Mouse (Mus musculus): Measurements from ENCODE around the gene Dhx32.
A peak's percentile ranks its signal among the peaks of the same experiment; 100 is the strongest.
"Not testable (repeated sequence)": the region's sequence is repeated elsewhere in the genome, so short reads cannot be mapped to it uniquely, and the experiment has no call there.

Dhx32 gene

DNA sequence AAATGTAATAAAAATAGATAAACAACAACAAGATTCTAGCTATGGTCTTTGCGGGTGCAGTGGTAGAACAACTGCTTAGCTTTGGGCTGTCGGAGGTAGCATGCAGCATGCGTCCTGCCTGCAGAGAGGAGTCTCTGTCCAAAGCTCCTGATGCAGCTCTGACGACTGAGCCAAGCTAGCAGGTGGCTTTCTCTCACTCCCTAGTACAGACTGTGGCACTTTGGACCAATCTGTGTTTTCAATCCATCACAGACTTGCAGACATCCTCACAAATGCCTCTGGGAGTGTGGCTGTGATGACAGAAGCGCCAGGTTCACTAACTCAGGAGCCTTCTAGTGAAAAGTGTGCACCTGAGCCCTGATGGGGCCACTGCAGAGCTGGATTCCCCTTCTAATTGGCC, 53.2 kb downstream of the Dhx32 start:
- DNase-seq (ENCODE audit: extremely low read depth, low read depth): no peak

DNA sequence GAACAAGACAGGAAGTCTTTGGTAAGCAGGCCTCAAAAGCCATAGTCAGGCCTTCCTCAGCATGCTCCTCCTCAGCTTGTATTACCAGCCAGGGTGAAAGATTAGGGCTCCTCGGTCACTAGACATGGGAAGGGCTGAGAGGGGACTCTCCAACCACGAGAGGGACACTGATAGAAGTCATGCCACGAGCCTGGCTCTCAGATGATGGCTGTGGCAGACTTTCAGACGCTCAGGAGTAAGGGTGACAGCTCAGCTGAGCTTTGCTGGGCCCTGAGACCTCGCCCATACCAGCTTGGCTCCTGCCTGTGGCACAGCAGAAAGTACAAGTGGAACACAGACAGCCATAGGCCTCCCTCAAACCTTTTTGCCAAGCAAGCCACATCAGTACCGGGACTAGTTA, 55.5 kb downstream of the Dhx32 start:
- DNase-seq (ENCODE audit: extremely low read depth, low read depth): no peak

DNA sequence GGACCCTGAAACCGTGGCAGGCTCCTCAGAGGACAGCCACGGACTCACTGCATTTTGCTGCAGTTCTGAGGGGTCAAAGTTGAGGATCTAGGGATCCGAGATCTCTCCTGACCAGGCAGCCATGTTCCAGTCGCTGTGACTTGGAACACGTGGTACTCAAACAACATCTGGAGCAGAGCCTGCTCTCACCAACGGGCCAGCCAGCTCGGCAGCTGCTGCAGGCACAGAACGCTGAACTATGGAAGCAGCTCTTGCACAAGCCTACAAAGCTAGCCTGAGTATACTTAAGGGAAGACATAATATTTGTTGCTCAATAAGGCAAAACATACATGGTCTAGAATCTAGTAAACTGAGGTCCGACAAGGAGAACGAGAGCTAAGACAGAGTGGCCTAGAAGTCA, 57.0 kb downstream of the Dhx32 start:
- DNase-seq (ENCODE audit: extremely low read depth, low read depth): no peak

DNA sequence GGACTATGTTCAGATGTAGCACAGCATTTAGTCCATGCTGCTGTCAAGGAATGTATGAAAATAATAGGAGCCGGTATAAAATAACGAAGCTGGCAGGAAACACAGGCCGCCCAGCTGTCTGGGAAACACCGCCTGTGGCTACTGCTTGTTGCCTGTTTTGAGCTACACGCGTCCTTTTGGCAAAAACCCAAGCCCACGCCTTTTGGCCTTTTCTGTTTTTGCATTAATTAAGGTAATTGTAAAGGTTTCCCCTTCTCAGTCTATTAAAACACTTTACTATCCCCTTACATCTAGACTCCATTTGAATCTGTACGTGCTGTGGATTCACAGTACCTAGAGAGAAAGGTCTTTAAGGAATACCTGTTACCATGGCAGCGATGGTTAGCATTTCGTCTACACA, 57.7 kb downstream of the Dhx32 start:
- DNase-seq (ENCODE audit: extremely low read depth, low read depth): no peak

DNA sequence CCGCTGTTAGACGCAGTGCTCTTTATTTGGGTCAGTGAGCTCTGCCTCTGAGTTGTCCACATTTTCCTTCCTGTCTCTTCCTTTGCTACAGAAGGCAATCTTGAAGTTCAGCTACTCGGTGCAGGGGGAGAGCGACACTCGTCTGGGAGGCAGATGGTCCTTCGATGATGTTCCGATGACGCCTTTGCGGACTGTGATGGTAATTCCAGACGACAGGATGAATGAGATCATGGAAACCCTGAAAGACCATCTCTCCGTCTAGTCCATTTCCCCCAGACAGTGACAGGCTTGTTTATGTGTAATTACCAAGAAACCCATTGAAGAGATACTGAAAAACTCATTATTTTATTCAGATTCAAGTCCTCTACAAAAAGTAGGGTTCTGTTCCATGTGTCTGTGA, 61.9 kb downstream of the Dhx32 start:
- no peak for DNase-seq (ENCODE audit: extremely low read depth, low read depth)

DNA sequence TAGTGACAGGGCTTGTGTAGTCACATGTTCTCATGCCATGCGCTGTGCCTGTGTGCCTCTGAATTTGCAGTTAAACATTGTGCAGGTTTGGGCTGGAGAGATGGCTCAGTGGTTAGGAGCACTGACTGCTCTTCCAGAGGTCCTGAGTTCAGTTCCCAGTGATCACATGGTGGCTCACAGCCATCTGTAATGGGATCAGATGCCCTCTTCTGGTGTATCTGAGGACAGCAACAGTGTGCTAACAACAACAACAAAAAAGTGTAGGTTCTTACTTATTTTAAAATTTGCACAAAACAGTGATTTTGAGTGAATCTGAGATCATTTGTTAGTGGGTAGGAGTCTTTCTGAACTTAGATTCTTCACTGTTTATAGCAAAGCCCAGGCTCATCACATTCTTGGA, 63.9 kb downstream of the Dhx32 start:
- no peak for DNase-seq (ENCODE audit: extremely low read depth, low read depth)

DNA sequence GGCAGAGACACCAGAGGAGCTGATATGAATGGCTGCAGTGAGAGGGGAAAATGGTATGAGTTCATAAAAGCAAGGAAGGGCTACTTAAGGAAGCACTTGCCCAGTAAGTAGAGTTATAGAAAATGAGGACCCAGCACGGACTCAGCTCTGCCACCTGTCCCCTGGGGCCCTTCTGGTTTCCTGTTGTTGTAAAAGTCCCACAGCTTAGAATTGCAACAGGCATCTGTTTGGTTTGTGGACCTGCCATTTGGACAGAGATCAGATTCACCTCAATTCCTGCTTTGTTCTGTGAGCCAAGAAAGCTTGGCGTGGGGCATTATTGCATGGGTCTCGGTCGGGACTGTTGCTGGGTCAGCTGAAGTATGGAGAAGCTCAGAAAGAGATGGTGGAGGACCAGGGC, 67.1 kb downstream of the Dhx32 start:
- DNase-seq (ENCODE audit: extremely low read depth, low read depth): no peak

DNA sequence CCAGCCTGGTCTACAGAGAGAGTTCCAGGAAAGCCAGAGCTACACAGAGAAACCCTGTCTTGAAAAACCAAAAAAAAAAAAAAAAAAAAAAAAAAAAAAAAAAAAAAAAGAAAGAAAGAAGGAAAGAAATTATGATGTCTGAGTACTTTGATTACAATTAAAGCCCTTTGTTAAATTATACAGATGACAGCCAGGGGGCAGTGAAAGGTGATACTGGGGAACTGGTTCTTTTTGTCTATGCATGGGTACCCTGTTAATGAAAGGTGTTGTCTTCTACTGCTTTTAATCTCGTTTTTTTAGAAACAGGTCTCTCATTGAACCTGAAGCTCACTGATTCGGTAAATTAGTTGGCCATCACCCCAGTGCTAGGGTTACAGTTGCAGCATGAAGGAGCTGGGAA, 75.2 kb downstream of the Dhx32 start:
- no peak for DNase-seq (ENCODE audit: extremely low read depth, low read depth)

DNA sequence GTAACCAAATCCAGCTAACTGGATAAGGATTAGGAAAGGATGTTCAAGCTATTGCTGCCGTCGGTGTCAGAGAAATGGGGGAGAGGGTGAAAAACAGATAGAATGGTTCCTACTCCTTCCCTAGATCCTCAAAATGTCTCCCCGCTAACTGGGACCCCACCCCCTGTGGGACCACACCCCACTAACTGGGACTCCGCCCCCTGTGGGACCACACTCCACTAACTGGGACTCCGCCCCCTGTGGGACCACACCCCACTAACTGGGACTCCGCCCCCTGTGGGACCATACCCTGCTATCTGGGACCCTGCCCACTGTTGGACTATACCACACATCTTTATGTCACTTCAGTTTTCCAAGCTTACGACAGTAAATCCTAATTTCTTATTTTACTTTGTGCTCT, 78.6 kb downstream of the Dhx32 start:
- no peak for DNase-seq (ENCODE audit: extremely low read depth, low read depth)

DNA sequence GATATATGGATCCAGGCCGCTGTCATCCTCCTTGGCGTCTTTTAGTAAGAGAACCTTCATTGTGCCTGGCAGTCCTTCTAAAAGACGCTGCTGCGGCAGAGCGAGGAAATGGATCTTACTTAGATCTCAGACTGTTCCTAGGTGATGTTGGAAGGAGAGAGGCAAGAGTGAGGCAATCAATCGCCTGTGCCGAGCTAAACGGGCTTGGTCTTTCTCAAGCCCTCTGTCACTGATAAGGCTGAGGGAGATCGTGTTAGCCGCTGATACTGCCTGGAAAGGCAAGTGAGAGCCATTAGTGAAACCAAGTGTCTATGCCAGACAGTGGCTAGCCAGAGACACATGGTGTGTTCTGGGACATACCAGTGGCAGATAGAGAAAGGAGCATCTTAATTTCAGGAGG, 80.2 kb downstream of the Dhx32 start:
- DNase-seq (ENCODE audit: extremely low read depth, low read depth): peak; percentile 86

DNA sequence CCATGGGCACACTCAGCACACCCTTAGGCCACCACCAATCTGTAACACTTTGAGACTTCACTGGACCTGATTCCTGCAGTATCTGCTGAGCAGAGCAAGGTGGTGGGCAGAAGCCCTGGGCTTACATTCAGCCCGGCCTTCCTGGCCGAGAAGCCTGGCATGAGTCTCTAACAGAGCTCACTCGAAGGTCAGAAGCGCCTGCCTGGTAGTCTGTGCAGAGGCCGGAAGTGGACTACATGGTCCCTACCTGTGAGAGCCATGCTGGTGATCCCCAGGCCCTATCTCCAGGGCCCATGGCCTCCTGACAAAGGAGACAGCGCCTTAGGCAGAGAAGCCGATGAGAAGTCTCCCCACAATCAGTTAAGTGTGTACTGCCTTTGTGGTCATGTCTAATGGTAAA, 81.2 kb downstream of the Dhx32 start:
- no peak for DNase-seq (ENCODE audit: extremely low read depth, low read depth)

DNA sequence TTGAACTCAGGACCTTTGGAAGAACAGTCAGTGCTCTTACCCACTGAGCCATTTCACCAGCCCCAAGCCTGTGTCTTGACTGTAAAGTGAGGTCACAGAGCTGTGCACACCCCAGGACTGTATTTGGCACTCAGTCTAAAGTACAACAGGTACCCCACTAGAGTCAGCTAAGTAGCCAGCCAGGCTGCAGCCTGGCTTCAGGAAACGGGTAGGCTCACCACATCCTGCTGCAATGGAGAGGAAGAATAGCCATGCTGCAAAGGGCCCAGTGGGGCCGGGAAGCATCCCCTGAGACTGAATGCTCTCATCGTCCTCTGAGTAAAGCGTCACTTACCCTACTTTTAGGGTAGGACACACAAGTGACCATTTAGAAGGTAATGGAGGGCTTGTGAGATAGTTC, 82.6 kb downstream of the Dhx32 start:
- no peak for DNase-seq (ENCODE audit: extremely low read depth, low read depth)

DNA sequence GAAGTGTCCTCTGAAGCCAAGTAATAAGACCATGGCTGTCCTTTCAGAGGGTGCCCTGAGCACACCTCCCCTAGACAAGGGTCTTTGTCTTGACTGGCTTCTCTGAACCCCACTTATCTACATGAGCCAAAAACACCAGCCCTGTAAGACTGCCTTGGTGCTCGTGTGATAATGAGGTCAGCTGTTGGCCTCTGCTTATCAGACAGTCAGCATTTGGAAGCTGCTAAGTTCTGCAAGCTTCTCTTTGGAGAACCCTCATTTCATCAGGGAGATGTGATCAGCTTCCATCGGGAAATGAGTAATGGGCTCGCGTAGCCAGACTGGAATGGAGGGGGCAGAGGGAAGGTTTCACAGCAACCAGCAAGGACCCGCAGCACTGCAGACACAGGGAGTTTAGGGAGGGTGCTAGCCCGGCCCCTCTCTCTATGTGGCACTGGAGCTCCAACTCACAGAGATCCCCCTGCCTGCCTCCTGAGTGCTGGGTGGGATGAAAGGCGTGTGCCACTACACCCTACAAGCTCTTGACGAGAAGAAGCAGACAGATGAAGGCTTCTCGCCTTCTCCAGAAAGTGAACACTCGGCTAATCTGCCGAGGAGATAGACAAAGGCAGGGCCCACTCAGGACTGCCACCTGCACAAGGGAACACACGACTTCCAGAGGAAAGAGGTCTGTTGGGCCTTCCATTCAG, 84.4 kb downstream of the Dhx32 start:
- peak; percentile 76 for DNase-seq (ENCODE audit: extremely low read depth, low read depth)

DNA sequence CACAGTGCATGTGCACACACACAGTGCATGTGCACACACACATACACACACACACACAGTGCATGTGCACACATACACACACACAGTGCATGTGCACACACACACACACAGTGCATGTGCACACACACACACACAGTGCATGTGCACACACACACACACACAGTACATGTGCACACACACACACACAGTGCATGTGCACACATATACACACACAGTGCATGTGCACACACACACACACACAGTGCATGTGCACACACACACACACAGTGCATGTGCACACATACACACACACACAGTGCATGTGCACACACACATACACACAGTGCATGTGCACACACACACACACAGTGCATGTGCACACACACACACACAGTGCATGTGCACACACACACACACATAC, 96.9 kb downstream of the Dhx32 start:
- not testable (repeated sequence) for DNase-seq (ENCODE audit: extremely low read depth, low read depth)

DNA sequence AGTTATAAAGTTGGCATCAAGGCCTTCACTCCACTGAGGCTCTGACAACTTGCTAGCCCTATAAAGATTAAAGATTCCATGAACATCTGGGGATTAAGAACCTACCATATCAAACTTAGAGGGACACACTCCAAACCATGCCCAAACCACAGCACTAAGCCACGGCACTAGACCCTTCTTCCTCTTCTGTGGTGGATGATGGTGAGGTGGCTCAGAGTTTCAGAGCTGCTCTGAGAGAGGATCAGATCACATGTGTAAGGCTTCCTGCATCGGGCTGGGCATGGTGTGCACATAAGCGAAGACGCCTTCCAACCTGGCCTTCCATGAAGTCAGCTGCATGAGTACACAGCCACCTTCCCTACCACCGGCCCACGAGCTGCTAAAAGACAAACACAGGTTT, 97.8 kb downstream of the Dhx32 start:
- DNase-seq (ENCODE audit: extremely low read depth, low read depth): no peak

DNA sequence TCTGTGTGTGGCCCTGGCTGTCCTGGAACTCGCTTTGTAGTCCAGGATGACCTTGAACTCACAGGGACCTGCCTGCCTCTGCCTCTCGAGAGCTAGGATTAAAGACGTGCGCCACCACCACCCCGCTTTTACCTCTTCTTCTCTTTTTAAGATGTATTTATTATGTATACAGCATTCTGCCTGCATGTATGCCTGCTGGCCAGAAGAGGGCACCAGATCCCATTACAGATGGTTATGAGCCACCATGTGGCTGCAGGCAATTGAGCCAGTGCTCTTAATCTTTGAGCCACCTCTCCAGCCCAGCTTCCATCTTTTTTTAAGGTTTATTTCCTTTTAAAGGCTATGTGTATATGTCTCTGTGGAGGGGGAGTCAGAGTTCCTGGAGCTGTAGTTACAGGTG, 98.4 kb downstream of the Dhx32 start:
- no peak for DNase-seq (ENCODE audit: extremely low read depth, low read depth)

DNA sequence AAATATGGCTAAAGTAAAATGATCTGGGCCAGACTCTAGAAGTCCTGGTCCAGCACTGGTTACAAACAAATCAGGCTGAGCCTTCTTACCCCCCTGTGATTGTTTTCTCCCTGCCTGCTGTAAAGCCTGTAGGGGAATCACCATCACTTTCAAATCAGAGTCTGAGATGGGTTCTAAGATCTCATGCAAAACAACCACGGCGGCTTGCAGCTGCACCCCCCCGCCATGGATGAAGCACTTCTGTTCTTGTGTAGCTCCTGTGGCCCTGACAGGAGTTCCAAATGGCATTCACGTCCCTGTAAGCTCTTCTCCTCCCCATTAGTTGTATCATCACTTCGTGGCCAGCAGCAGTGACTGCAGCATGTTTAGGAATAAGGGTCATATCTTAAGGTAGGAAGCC, 98.9 kb downstream of the Dhx32 start:
- no peak for DNase-seq (ENCODE audit: extremely low read depth, low read depth)

DNA sequence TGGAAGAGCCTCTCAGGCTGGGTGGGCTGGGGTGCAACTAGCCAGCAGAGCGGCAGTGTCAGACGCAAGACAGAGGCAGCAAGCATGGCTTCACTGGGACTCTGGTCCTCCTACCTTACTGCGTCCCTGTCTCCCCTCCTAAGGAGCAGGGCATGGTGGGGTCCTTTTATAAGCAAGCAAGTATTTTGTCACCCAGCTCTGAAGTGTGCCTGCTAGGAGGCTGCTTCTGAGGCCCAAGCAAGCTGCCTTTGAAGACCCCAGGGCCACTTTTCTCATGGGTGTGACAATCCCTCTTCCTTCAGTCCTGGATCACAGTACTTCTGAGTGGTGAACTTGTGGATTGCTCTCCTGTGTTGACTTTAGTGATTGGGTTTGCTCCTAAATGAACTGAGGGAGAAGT, 102.6 kb downstream of the Dhx32 start, which contains the start of gene Mmp21:
Mmp21 (minus strand) TSS at position 101 of the 400 bp plus-strand sequence.
- DNase-seq (ENCODE audit: extremely low read depth, low read depth): no peak

DNA sequence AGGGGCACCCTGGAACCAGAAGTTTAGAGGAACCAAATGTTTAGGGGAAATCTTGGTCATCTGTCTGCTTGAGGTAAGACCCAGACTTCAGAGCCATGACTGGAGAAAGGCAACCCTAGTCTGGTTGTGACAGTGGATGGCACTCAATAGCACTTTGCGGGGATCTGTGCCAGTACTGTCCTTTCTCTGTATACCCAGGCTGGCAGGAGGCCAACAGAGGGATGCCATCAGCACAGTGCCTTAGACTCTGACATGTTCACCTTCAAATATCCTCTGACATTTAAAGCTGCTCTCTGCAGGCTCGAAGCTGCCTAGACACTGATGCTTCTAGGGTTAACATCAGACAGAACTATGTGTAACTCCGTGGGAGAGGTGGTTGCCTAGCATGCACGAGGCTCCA, 103.1 kb downstream of the Dhx32 start:
- no peak for DNase-seq (ENCODE audit: extremely low read depth, low read depth)

DNA sequence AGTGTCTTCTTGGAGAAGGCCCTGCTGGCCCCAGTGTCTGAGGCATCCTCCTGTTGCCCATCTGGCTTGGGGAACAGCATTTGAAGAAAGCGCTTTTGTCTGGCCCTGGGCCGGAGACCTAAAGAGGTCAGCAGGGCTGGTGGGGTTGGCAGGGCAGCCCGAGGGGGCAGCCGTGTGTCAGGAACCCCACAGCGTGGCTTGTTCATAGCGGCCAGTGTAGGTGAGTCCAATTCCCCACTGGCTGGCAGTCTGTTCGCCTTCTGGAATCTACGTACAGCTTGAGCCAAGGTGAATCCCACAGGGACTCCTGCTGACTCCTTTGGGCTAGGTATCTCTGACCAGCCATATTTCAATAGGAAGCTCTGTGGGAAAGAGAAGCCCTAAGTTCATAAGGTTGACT, 103.8 kb downstream of the Dhx32 start:
- no peak for DNase-seq (ENCODE audit: extremely low read depth, low read depth)

DNA sequence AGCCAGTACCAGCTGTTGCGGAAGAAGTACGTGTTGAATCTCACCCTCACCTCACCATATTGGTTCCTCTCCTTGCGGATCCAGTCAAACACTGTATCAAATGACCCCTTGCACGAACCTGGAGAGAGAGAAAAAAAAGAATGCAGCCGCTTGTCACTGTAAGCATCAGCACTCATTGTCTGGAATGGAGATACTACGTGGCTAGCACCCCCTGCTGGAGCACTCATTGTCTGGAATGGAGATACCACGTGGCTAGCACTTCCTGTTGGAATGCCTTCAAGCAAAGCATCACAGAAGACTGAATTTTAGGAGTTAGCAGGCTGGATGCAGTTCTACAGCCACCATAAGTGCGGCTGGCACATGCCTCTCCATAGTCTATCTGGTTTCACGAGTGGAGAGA, 106.5 kb downstream of the Dhx32 start:
- DNase-seq (ENCODE audit: extremely low read depth, low read depth): no peak

Measured in MEL-GATA-1-ER (cell line).